Mouse (Mus musculus): ENCODE data around the gene Gm11114. TPM values are rescaled to one million over a fixed set of nuclear protein-coding genes. Genes with fewer than 3 reads are reported as not detected.

Gm11114 gene
- total RNA-seq, 2 experiments from 2014 or later, result not detected

DNA sequence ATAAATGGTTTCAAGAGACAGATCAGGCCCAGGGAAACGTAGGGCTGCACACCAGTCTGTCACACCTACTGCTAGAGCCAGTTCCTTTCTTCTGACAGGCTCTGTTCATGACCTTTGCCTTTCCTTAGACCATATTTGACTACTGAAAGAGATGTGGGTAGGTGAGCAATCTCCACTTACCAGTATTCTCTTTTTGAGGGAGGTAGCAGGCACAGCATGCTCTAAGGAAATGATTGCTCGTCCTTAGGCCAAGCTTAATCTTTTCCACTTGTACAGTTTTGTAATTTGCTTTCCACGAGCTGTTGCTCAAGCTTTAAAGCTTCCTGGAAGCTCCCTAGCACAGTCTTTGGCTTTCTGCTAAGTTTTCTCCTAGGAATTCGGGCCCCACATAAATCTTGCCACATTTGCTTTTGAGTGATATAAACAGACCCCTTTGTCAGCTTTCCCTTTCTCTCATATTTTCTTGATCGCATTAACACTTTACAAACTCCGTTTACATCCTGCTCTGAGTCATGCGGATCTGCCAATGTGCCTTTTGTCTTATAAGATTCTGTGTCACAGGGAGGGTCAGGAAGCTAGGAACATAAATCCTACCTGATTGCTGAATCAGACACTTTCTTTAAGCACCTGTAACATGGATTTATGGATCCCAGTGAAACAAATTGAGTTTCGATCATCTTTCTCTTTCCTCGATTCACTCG is 35.4 kb downstream of the Gm11114 start:
- no peak for DNase-seq (ENCODE audit: extremely low spot score in 1 of 2, low spot score in 2 of 2)
- intact Hi-C loops (cut with DNase I), result no loop called here

GRCm38 (mm10) chr9:85355559-85355958 is 43.0 kb downstream of the Gm11114 start:
- intact Hi-C loops (cut with DNase I), result no loop called here
- DNase-seq (ENCODE audit: extremely low spot score in 1 of 2, low spot score in 2 of 2), result no peak

DNA sequence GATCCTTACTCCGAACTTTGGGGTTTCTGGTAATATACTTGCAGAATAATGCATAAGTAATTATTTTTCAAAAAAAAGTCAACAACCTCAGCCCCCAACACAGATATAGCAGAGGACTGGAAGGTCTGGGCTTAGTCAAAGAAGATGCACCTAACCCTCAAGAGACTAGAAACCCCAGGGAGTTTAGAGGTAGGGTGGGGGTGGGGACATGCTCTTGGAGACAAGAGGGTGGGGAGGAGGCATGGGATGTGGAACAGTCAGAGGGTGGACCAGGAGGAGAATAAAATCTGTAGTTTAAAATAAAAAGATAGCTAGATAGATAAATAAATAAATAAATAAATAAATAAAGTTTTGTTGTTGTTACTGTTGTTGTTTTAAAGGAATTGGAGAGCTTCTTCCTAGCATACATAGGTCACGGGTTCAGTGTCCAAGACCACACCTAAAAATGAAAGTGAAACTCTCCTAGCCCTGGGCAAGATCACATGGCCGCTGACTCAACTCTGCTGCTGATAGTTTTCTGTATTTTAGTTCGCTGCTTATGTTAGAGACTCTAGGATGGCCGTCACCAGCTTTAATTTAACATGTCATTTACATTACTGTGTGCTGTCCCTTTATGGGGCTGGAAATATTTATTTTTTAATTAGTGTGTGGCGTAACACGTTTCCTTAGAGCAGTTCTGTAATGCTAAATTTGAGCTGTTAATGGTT is 44.7 kb downstream of the Gm11114 start:
- DNase-seq (ENCODE audit: extremely low spot score in 1 of 2, low spot score in 2 of 2), result no peak
- intact Hi-C loops (cut with DNase I), result no loop called here

Other genes with a start within 250 kb of the Gm11114 start
- 1 to 10 TPM; 2.3 to 2.6 TPM for gene Tent5a, start 14.6 kb downstream of the Gm11114 start, total RNA-seq (2021)

Measured in left cerebral cortex, postnatal 10 days (tissue).